Mouse (Mus musculus): ENCODE results near the gene Mrnip.

Mrnip gene

DNA sequence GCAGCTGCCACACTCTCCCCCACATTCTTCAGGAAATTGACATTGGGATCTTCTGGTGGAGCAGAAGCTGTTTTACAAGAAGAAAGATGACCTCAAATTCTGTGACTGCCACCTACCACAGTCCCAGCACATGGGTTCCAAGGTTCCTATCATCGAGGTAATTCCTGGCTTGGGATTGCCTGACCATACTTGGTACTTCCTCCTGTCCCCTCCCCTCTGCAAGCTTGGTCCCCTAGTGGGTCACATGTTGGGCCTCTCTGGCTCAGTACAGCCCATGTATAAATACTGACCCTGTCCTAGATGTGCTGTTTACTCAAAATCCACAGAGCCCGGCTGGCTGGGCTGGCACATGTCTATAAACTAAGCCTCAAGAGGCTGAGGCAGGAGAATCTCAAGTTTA is 31.8 kb downstream of the Mrnip start:
- DNase-seq = no peak

DNA sequence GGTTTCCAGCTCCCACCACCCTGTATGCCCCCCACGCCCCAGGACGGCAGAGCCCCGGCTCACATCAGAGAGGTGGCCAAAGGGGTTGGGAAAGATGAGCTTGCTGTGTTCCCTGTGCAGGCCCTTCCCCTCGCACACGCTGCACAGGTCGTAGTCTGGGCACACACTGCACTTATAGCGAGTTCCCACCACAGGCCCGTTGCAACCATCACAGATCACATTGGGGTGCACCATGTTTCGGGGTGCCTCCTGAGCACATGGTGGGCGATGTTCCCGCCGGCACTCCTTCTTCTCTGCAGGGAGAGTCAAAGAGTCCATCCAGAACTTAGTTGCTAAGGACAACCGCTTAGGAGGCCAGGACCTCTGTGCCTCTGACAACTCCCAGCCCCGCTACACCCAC is 33.1 kb downstream of the Mrnip start:
- no peak for DNase-seq

DNA sequence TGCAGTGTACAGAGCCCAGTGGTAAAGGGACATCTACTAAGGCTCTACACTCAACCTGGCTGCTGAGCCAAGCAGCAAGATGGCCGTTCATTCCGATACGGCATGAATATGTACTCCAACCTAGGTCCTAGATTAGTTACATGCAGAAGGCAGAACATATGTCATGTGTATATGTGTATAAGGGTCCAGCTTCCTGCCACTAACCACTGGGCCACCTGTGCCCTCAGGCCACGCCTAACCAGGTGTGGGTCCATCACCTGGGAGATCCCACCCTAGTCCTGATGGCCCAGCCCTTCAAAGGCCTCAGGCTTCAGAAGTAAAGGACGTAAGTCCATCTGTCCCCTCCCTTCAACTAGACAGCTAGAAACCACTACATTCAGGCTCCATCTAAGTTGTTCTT is 33.8 kb downstream of the Mrnip start:
- DNase-seq = no peak

DNA sequence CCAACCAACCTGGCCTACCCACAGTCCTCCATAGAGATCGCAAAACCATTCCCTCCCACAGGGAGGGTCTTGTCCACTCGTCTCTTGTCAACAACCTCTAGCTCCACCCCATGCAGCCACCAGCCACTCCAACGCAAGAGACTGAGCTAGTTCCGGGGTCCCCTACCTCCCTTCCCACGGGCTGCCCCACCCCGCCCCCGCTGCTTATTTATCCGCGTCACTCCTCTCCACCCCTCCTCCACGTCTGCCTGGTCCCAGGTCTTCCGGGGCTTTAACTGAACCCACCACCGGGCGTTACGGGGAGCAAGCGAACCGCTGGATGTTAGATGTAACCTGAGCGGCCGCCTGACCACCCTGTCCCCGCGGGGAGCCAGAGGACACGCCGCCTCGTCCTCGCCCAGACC is 35.9 kb downstream of the Mrnip start:
- DNase-seq = peak; percentile 95

DNA sequence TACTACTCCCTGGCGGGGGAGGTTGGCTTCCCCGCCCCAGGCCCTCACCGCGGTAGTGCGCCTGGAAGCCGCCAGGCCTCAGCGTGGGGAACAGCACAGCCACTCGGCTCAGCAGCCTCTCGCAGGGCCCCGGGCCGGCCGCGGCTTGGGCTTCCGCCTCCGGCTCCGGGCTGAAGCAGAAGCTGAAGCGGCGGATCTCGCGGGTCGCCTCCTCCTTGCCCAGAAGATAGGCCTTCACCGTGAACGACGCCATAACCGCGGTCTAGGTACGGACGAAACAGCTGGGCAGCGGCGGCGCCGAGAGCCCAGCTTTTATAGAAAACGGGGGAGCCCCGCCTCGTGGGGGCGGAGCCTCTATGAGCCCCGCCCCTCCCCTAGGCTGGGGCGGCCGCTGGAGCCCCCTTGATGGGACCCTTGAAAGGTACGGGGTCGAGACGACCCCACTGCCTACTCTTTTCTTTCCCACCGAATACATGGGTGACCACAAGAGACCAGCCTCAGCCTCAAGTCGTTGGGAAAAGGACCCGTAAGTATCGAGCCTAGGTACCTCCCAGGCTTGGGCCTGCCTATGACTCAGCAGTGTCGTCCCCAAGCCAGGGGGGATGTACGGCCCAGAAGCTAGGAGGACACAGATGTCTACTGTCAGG is 36.4 kb downstream of the Mrnip start, which contains the start of the genes Sqstm1 and Mgat4b:
TSS of gene Sqstm1 (minus strand) at position 323 of the 647 bp plus-strand sequence.
TSS of gene Mgat4b (plus strand) at position 386 of the 647 bp plus-strand sequence.
- DNase-seq = peak; percentile 91

DNA sequence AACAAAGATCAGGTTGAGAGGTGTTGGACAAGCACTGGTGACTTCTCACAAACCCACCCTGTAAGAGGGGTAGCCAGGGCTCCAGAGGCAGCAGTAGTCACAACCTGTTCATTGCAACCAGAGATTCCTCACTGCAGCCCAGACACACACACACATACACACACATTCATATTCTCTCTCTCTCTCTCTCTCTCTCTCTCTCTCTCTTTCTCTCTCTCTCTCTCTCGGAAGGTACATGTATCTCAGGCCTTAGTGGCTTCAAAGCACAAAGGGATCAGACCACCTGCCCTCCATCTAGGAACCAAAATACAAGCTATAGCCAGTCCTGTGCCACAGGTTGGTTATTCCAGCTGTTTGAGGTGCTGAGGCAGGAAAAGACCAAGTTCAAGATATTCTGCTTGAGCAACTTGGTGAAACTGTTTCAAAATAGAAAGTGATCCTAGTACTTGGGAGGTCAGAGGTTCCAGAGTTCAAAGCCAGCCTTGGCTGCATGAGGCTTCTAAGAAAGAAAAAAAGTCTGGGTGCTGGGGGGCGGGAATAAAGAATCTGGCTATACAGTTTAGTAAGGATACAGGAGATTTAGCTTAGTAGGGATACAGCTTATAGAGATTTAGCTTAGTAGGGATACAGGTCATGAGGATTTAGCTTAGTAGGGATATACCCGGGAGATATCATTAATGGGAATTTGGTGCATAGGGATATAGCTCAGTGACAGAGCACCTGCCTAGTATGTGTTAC is 37.2 kb downstream of the Mrnip start:
- no peak for DNase-seq

DNA sequence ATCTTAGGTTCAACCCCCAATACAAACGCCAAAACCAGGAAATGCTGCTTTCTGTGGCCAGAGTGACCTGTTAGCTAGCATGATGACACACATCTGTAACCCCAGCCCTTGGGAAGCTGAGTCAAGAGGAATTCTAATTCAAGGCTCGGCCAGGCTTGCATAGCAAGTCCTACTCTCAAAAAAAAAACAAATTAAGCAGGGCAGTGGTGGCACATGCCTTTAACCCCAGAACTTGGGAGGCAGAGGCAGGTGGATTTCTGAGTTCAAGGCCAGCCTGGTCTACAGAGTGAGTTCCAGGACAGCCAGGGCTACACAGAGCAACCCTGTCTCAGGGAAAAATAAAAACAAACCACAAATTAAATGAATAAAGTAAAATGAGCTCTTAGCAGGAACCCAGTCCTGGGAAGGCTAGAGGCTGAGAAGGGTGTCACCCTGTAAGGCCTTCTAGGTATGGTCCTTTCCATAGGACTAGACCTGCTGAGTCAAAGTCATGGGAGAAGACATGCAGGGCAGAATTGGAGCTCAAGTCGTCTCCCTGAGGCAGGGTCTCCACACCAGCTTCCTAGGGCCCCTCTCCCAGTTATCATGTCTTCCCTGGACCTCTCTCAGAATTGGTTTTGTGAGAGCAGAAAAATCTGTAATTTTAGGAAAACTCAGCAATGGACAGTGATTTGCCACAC is 38.0 kb downstream of the Mrnip start:
- DNase-seq = no peak

DNA sequence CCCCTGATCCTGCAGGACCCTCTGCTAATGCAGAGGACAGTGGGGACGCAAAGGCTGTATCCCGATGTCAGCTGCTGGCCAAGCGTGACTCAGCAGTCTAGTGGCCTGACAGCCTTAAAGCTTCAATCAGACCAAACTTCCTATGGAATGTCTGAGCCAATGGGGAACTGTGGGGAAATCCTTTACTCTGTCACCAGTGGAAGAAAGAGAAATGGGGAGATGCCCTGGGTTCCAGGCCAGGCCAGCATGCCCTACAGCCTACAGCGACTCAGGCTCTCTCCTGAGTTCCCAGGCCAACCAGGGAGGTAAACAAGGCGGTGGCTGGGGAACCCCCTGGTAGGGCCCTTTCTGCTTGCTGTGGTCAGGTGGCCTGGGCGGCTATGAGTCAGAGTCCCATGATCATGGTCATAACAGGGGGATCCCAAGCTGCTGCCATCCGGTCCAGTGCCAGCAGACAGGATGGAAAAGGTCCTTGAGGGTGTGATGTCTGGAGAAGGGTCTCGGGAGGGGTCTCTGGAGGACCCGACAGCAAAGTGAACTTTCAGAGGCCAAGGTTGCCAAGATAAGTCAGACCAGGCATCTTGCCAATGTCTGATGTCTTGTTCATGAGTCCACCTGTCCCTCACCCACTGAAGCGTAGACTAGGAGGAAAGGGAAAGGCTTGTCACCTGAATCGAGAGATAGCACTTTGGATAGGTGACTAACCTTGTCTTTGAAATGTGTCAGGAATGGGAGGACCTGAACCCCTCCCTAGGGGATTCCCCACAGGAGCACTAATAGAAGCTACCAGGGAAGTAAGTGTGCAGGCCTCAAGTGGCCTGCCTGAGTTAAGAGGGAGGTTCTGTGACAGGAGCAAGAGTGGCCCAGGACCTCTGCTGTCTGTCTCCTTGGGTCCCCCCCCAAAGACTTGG is 38.9 kb downstream of the Mrnip start:
- peak; percentile 92 for DNase-seq

DNA sequence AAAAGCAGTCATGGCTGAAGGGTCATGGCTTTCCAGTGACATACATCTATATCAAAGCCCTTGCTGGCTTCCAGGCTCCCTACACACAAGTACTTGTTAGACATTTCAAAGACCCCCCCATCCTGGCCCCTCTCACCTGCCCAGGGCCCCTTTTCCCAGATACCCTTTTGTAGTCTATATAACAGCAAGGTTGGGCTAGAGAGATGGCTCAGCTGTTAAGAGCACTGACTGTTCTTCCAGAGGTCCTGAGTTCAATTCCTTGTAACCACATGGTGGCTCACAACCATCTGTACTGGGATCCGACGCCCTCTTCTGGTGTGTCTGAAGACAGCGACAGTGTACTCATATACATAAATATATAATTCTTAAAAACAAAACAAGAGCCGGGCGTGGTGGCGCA is 40.4 kb downstream of the Mrnip start:
- no peak for DNase-seq

DNA sequence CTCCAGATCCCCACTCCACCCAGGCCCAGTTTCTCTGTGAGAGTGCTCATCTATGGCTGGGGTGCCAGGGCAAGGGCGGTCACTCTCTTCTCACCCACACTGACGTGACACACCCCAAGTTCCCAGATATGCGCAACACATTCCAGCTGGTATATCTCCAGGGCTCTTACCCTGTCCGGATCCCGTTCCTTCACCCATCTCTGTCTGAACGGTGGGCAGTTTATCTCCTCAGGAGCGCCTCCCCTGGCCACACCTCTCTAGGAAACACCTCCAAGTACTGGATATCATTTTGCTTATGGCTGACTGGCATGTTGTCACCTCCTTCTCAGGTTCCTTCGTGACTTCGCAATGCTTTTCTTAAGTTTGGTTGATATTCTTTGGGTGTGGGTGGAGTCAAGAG is 41.4 kb downstream of the Mrnip start:
- no peak for DNase-seq

DNA sequence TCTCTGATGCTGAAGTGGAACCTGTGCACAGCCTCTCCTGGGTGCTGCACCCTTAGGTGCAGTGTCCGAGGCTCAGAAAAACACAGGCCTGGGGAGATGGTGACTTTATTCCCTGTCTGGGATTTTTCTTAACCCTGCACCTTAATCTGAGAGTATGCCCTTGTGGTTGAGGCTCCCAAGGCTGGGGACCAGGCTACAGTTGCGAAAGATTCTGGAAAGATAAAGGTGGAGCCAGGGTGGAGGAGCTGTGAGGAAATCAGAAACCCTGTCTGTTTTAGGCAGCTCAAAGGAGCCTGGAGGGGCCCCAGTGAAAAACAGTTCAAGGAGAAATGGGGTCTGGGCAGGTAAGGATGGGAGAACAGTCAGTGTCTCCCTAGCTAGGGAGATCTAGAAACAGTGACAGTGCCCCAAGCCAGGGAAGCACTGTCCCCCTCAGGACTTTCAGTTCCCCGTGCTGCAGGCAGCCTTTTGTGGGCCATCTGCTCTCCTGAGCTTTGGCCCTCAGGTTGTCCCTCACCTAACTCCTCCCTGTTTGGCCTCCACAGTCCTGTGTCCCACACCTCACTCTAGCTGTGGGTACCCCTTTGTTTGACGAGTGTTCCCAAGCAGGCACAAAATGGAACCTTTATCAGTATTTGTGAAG is 42.6 kb downstream of the Mrnip start:
- no peak for DNase-seq

DNA sequence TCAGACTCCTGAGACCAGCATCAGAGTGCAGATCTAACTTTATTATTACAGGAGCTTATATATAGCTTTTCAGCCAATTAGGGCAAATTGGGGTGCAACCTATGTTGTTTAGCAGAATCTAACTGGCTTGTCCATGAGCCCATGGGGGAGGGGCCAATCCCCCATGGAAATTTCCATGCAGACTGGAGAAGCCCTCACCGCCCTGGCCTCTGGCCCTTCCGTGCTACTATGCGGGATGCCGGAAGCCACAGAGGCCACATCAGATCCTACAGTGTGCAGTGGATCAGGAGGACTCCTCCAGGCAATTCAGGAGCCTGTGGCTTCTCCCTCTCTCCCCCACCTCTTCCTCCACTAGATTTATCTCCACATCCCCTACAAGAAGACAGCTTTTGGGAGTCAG is 43.6 kb downstream of the Mrnip start:
- DNase-seq = peak; percentile 66

DNA sequence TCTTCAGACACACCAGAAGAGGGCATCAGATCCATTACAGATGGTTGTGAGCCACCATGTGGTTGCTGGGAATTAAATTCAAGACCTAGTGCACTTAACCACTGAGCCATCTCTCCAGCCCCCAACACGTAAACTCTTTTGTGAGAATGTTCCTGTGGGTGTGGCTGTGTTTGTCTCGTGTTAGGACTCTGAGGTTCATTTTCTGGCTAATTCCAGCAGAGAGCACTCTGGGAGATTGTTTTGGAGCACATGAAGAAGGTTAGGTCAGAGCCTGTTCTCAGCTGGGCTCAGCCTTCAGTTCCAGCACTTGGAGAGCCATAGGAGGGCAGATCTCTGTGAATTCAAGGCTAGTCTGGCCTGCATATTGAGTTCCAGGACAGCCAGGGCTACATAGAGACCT is 45.6 kb downstream of the Mrnip start:
- no peak for DNase-seq

DNA sequence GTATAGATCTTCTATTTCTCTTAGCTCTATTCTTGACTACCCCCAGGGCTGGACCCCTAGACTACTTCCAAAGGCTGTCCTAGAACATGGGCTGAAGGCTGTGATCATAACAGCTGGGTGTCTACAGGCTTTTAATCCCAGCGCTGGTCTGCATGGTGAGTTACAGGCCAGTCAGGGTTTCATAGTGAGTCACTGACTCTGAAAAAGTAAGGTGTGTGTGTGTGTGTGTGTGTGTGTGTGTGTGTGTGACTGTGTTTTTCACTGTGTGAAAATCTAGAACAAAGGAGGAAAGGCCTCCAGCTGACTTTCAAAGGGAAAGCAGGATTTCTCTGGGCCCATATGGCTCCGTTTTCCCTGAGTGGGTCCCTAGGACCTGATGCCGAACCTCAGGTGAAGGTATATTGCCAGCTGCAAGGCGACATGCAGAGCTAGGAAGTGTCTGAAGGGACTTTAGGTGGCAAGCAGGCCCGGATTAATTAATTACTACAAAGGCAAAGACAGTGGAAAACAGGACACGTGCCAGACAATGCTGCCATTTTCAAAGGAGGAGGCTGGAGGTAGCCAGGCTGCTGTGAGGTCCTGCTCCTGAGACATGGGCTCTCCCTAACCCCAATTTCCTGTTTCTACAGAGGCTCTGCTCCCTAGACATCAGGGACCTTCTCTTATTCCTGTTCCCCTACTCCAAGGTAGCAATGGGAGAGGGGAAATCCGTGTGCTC is 48.5 kb downstream of the Mrnip start:
- peak; percentile 69 for DNase-seq

DNA sequence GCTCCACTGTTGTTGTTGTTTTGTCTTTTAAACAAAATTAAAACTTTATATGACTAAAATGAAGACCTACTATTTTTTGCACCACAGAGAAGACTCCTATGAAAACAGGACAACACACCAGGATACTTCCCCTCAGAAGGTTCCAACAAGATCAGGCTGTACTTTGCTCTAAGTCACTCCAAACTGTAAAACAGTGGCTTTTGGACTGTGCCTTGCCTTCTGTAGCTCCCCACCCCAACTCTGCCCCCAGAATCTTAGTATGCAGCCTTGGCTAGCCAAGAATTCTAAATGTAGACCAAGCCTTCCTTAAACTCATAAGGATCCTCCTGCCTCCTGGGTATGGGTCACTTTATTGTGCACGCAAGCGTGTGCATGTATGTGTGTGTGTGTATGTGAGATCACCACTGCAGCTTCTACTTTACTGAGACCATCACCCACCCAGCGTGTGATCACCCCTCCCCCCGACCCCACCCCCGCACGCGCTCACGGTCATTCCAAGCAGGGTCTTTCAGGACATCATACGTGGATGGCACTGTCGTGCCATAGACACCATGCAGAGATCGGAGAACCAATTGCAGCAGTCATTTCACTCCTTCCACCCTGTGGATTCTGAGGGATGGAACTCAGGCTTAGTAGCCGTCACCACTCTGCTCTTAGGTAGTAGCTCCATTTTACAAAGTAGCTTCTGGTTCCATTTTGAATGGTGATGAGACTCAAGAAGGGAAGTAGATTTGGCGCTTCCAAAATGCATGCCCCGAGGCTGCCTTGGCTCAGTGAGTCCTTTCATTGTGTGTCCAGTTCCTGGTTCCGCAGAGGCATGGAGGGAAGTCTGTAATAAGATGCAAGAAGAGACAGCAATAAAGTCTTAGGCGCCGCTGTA is 49.8 kb downstream of the Mrnip start:
- no peak for DNase-seq

DNA sequence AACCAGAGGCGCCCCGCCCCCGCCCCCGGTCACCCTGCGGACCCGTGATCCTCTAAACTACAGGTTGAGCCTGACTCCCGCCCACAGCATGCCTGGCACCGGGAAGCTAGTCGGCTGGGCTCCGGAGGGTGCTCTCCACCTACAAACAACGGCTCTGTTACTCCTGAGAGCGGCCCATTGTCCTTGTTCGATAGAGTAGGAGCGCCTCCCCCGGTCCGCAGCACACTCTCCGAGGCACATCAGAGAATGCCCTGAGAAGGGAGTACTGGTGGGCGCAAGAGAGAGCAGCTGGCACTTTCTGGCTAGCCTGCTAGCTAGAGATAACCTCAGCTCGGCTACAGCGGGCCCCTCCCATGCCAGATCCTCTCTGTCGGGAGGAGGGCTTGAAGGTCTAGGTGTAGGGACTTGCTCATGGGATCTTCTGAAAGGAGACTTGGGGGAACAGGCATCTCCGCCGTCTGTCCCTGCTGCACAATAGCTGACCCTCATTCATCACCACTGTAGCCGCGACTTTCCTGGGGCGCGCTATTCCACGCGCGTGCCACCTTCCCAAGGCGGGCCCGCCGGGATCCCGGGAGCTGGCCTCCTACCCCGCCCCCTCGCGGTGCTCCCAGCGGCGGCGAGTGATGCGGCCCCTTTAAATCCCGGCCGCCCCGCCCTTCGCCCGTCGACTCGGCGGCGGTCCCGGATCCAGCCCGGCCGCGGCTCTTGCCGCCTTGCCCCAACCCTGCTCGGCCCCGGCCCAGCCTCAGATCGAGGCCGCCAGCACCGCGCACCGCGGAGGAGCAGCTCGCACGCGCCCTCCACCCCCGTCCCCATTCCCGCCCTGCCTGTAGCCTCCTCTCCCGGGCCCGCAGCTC is 50.7 kb downstream of the Mrnip start:
- DNase-seq = peak; percentile 94

DNA sequence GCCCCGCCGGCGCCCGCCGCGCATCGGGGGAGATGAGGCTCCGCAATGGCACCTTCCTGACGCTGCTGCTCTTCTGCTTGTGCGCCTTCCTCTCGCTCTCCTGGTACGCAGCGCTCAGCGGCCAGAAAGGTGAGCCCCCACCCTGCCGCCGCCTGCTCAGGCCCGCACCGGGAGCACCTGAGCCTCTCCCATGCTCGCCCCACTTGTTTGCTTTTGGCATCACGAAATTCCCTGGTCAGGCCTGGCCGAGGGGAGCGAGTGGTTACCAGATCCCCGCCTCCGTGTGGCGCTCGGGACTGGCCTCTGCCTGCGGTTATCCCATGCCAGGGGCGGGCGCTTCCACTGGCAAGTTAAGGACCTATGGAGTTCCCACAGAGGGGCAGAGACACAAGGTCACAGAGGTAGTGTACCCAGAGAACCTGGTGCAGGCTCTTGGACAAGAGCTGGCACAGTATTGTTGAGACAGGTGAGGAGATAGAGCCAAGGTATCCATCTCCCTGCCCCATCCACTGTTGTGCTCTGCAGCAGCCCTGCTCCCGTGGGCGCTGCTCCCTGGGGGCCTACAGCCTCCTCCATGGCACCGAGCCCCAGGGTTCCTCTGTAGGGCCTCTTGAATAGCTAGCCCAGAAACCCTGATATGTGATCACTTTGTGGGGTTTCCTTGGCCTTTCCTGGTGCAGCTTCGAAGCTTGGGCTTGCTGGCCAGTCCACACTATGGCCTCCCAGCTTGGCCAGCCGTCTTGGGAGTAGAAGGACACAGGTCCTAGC is 51.6 kb downstream of the Mrnip start:
- DNase-seq = peak; percentile 69

DNA sequence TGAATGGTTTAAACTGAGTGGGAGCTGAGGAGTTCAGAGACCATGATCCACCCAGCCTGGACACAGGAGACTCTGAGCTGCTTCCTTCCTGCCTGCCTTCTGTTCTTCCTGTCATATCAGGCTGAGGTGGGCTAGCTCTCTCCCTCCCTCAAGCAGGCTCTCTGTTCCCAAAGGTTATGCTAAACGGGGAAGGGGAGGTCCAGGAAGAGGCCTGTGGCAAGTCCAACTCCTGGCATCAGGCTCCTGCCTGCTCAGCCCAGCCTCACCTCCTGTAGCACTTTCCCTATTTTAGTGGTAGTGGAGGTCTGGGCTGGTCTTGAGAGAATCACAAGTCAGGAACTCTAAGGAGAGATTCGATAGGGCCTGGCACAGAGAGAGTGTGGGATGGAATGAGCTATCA is 52.2 kb downstream of the Mrnip start:
- DNase-seq = no peak

DNA sequence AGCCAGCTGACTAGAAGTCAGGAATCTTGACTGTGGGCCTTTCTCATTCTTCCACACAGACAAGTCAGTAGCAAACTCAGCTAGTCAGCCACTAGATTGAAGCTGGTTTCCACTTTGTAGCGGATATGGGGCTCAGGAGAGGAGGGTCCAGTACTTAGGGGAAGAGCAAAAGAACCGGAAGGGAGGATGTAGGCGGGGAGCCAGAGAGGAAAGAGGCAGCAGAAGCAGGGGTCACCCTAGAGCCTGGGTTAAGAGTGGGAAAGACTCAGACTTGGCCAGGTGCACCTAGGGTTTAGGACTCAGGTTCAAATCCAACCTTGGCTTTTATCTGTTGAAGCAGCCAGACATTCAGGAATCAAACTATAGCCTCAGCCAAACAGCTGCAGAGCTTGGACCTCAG is 53.0 kb downstream of the Mrnip start:
- no peak for DNase-seq

Data from kidney, postnatal 14 days (tissue).